Mouse (Mus musculus): ENCODE measurements around the gene Mvd. TPM values are rescaled to one million over a fixed set of nuclear protein-coding genes. Genes with fewer than 3 reads are reported as not detected.
A peak's percentile ranks its signal among the peaks of the same experiment; 100 is the strongest.

Gene Mvd
- polyA plus RNA-seq, 1 experiment, result 60.4 TPM

GRCm38 (mm10) chr8:122427607-122428006 lies 15.6 kb downstream of the Mvd start:
- H3K9ac ChIP-seq (ENCODE audit: low read depth, poor library complexity, severe bottlenecking), result no peak overlapping the region
- H3K4me1 ChIP-seq (ENCODE audit: control insufficient read depth, insufficient read depth, low read length), result peaks cover 3% of the 10 kb centered on the region
- no peaks in the 10 kb centered on the region for H3K36me3 ChIP-seq (ENCODE audit: control insufficient read depth, insufficient read depth, low read length, poor library complexity, severe bottlenecking)
- no peak overlapping the region for H3K27ac ChIP-seq (ENCODE audit: insufficient read depth, low read length)
- H3K27me3 ChIP-seq (ENCODE audit: control insufficient read depth, insufficient read depth, low read length, poor library complexity, severe bottlenecking), result no peaks in the 10 kb centered on the region
- H3K4me3 ChIP-seq (ENCODE audit: low read depth, low read length), result no peak overlapping the region
- TF ChIP-seq CTCF (IDR thresholded peaks at IDR 0.05; ENCODE audit: low read depth, low read length) (no peak), EP300 (IDR thresholded peaks at IDR 0.05; ENCODE audit: insufficient read depth, low read depth, low read length) (no peak), POLR2A (IDR thresholded peaks at IDR 0.05; ENCODE audit: insufficient read depth, low read length) (no peak)
- no peaks in the 10 kb centered on the region for H3K9me3 ChIP-seq (replicated peaks; ENCODE audit: control insufficient read depth, insufficient read depth, low read length, poor library complexity, severe bottlenecking)

DNA sequence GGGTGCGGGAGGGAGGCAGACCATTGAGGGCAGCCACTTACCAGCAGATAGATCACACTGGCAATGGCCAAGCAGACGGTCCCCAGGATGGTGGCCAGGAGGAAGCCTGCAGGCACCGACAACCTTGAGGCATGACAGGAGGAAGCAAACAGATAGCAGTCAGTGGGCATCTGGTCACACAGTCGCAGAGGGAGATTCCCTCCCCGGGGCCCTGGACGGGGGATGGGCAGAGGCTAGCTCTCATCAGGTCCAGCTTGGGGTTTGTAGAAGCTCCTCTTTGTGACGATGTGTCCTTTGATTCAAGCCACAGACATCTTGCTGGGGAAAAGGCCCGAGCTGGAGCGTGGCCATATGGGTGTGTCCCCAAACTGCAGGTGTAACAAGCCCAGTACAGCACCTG lies 17.1 kb downstream of the Mvd start:
- no peaks in the 10 kb centered on the region for H3K36me3 ChIP-seq (ENCODE audit: control insufficient read depth, insufficient read depth, low read length, poor library complexity, severe bottlenecking)
- H3K9me3 ChIP-seq (replicated peaks; ENCODE audit: control insufficient read depth, insufficient read depth, low read length, poor library complexity, severe bottlenecking), result no peaks in the 10 kb centered on the region
- no peak overlapping the region for H3K4me3 ChIP-seq (ENCODE audit: low read depth, low read length)
- no peak overlapping the region for H3K27ac ChIP-seq (ENCODE audit: insufficient read depth, low read length)
- TF ChIP-seq POLR2A (IDR thresholded peaks at IDR 0.05; ENCODE audit: insufficient read depth, low read length) (no peak), CTCF (IDR thresholded peaks at IDR 0.05; ENCODE audit: low read depth, low read length) (no peak), EP300 (IDR thresholded peaks at IDR 0.05; ENCODE audit: insufficient read depth, low read depth, low read length) (no peak)
- peaks cover 3% of the 10 kb centered on the region for H3K4me1 ChIP-seq (ENCODE audit: control insufficient read depth, insufficient read depth, low read length)
- no peaks in the 10 kb centered on the region for H3K27me3 ChIP-seq (ENCODE audit: control insufficient read depth, insufficient read depth, low read length, poor library complexity, severe bottlenecking)
- no peak overlapping the region for H3K9ac ChIP-seq (ENCODE audit: low read depth, poor library complexity, severe bottlenecking)

- H3K9me3 ChIP-seq (replicated peaks; ENCODE audit: control insufficient read depth, insufficient read depth, low read length, poor library complexity, severe bottlenecking), result no peaks in the 10 kb centered on the region
- H3K4me3 ChIP-seq (ENCODE audit: low read depth, low read length), result no peak overlapping the region; the same call in 1 of the 2 replicates
- H3K36me3 ChIP-seq (ENCODE audit: control insufficient read depth, insufficient read depth, low read length, poor library complexity, severe bottlenecking), result no peaks in the 10 kb centered on the region
- TF ChIP-seq EP300 (IDR thresholded peaks at IDR 0.05; ENCODE audit: insufficient read depth, low read depth, low read length) (peak; percentile 20; the same call in 1 of the 2 replicates), POLR2A (IDR thresholded peaks at IDR 0.05; ENCODE audit: insufficient read depth, low read length) (no peak)
- H3K4me1 ChIP-seq (ENCODE audit: control insufficient read depth, insufficient read depth, low read length), result peaks cover 3% of the 10 kb centered on the region
- H3K9ac ChIP-seq (ENCODE audit: low read depth, poor library complexity, severe bottlenecking), result no peak overlapping the region; the same call in 1 of the 2 replicates
- H3K27me3 ChIP-seq (ENCODE audit: control insufficient read depth, insufficient read depth, low read length, poor library complexity, severe bottlenecking), result no peaks in the 10 kb centered on the region
- H3K27ac ChIP-seq (ENCODE audit: insufficient read depth, low read length), result no peak overlapping the region
Measured at GRCm38 (mm10) chr8:122423659-122424058, 19.6 kb downstream of the Mvd start.

- H3K9me3 ChIP-seq (replicated peaks; ENCODE audit: control insufficient read depth, insufficient read depth, low read length, poor library complexity, severe bottlenecking), result no peaks in the 10 kb centered on the region
- peaks cover 3% of the 10 kb centered on the region for H3K4me1 ChIP-seq (ENCODE audit: control insufficient read depth, insufficient read depth, low read length)
- TF ChIP-seq POLR2A (IDR thresholded peaks at IDR 0.05; ENCODE audit: insufficient read depth, low read length) (no peak), CTCF (IDR thresholded peaks at IDR 0.05; ENCODE audit: low read depth, low read length) (no peak)
- no peak overlapping the region for H3K27ac ChIP-seq (ENCODE audit: insufficient read depth, low read length)
- no peaks in the 10 kb centered on the region for H3K27me3 ChIP-seq (ENCODE audit: control insufficient read depth, insufficient read depth, low read length, poor library complexity, severe bottlenecking)
- H3K9ac ChIP-seq (ENCODE audit: low read depth, poor library complexity, severe bottlenecking), result no peak overlapping the region
- no peaks in the 10 kb centered on the region for H3K36me3 ChIP-seq (ENCODE audit: control insufficient read depth, insufficient read depth, low read length, poor library complexity, severe bottlenecking)
- peak overlapping the region; percentile 14 for H3K4me3 ChIP-seq (ENCODE audit: low read depth, low read length)
Measured at GRCm38 (mm10) chr8:122423217-122423616, 20.0 kb downstream of the Mvd start.

- Histone ChIP-seq H3K4me1 (ENCODE audit: control insufficient read depth, insufficient read depth, low read length) (peaks cover 3% of the 10 kb centered on the region), H3K27me3 (ENCODE audit: control insufficient read depth, insufficient read depth, low read length, poor library complexity, severe bottlenecking) (no peaks in the 10 kb centered on the region), H3K4me3 (ENCODE audit: low read depth, low read length) (no peak within 1 kb of the TSS), H3K36me3 (ENCODE audit: control insufficient read depth, insufficient read depth, low read length, poor library complexity, severe bottlenecking) (peaks cover 4% of the 10 kb centered on the region), H3K27ac (ENCODE audit: insufficient read depth, low read length) (no peak within 1 kb of the TSS), H3K9ac (ENCODE audit: low read depth, poor library complexity, severe bottlenecking) (no peak within 1 kb of the TSS), H3K9me3 (replicated peaks; ENCODE audit: control insufficient read depth, insufficient read depth, low read length, poor library complexity, severe bottlenecking) (no peaks in the 10 kb centered on the region)
- TF ChIP-seq EP300 (IDR thresholded peaks at IDR 0.05; ENCODE audit: insufficient read depth, low read depth, low read length) (no peak), POLR2A (IDR thresholded peaks at IDR 0.05; ENCODE audit: insufficient read depth, low read length) (no peak), CTCF (IDR thresholded peaks at IDR 0.05; ENCODE audit: low read depth, low read length) (no peak)
Measured at GRCm38 (mm10) chr8:122421376-122422070, 21.7 kb downstream of the Mvd start, which contains the start of gene Il17c. Il17c (plus strand) TSS chr8:122422020.

DNA sequence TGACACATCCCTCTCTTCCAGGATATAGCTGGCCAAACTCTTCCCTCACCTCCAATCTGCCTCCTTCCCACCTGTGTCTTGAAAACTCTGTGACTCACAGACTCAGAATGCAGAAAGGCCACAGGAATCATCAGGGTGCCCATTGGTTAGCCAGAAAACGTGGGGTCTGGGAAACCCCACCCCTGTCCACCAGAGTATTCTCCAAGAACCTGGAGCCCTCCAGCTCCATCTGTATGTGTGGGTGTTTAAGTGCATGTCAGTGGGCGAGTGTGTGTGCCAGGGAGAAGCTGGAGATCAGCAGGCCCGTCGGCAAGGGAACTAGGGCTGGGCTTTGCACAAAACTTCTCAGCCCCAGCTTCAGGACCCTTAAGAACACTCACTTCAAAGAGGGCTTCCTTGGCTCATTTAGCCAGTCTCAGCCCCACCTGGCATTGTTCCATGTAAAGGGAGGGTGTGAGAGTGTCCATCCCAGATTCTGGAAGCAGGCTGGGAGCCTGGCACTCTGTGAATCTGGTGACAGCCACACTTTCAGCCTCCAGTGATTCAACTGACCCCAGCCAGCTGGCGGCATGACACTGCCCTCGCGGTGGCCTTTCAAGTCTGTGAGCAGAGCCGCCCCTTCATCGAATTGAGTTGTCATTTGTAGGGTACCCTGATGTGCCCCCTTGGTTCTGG lies 23.2 kb downstream of the Mvd start:
- Histone ChIP-seq H3K9ac (ENCODE audit: low read depth, poor library complexity, severe bottlenecking) (no peak overlapping the region), H3K9me3 (replicated peaks; ENCODE audit: control insufficient read depth, insufficient read depth, low read length, poor library complexity, severe bottlenecking) (no peaks in the 10 kb centered on the region), H3K27ac (ENCODE audit: insufficient read depth, low read length) (no peak overlapping the region), H3K4me3 (ENCODE audit: low read depth, low read length) (no peak overlapping the region), H3K27me3 (ENCODE audit: control insufficient read depth, insufficient read depth, low read length, poor library complexity, severe bottlenecking) (no peaks in the 10 kb centered on the region), H3K4me1 (ENCODE audit: control insufficient read depth, insufficient read depth, low read length) (peaks cover 3% of the 10 kb centered on the region), H3K36me3 (ENCODE audit: control insufficient read depth, insufficient read depth, low read length, poor library complexity, severe bottlenecking) (peaks cover 19% of the 10 kb centered on the region)
- no peak for TF ChIP-seq EP300 (IDR thresholded peaks at IDR 0.05; ENCODE audit: insufficient read depth, low read depth, low read length)
